Mouse (Mus musculus): ENCODE results near the gene Tgm2. TPM values are rescaled to one million over a fixed set of nuclear protein-coding genes. Genes with fewer than 3 reads are reported as not detected.

Tgm2 gene
- polyA plus RNA-seq, 1 experiment from 2014 or later = 4.7 TPM

GRCm38 (mm10) chr2:158076690-158077089, 69.5 kb downstream of the Tgm2 start:
- H3K36me3 ChIP-seq (ENCODE audit: poor library complexity, severe bottlenecking) = peaks cover 62% of the 10 kb centered on the region
- no peaks in the 10 kb centered on the region for H3K4me1 ChIP-seq
- no peak overlapping the region for H3K9ac ChIP-seq
- WGBS = 84% methylated on average over 6 of the region's 6 CpGs
- H3K4me3 ChIP-seq = no peak overlapping the region
- no peaks in the 10 kb centered on the region for H3K9me3 ChIP-seq (replicated peaks)
- no peak for ATAC-seq
- no peak overlapping the region for H3K4me2 ChIP-seq
- H3K27me3 ChIP-seq = no peaks in the 10 kb centered on the region
- no peak overlapping the region for H3K27ac ChIP-seq

- no peak for ATAC-seq
- Histone ChIP-seq H3K27me3 (no peaks in the 10 kb centered on the region), H3K9me3 (replicated peaks) (no peaks in the 10 kb centered on the region), H3K27ac (no peak overlapping the region), H3K4me2 (no peak overlapping the region), H3K4me3 (no peak overlapping the region), H3K36me3 (ENCODE audit: poor library complexity, severe bottlenecking) (peaks cover 79% of the 10 kb centered on the region), H3K9ac (no peak overlapping the region), H3K4me1 (no peaks in the 10 kb centered on the region)
- WGBS = 84% methylated on average over 5 of the region's 5 CpGs
These were observed 71.4 kb downstream of the Tgm2 start for GRCm38 (mm10) chr2:158074835-158075234.

DNA sequence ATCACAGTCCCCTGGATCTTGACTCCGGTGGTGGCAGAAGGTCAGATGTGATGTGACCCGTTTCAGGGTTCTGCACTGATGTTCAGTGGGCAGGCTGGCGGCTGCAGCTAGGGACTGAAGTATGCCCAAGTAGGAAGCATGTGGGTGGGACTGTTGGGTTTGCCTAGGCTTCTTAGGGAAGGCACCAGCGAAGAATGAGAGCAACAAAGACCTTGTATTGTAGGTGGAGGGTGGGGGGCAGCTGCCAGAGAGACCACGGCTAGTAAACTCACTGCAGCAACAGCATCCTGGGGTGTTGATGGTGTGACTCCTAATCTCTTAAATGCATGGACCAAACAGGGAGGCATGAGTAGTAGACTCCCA, 74.6 kb downstream of the Tgm2 start:
- ATAC-seq = no peak

DNA sequence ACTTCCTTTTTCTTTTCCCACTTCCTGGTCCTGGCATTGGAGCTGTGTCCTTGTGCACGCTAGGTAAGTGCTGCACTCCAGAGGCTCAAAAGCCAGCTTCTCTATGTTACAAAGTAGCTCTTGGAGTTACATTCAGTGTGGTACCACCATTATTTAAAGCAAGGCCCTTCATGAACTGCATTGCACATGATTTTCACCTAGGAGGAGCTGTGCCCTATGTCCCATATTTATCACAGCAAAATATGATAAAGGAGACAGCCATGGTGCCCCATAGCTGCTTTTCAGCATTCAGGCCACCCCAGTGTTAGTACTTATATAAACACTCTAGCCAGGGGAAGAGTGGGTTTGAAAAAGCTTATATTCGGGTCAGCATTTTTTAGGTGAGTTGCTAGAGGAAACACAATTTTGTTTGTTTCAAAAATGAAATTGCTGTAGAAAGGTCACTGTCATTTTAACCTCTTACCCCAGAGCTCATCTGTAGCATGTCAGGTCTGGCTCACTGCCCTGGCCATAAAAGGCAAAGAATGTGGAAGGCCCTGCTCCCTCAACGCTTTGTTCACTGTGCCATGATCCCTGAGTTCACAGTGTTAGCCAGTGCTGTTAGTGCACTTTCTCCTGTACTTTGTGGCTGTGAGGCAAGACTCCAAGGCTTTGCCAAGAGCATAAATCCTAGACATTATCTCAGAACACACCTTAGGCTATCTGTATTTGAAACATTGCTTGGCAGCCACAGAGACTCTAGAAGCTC, 75.2 kb downstream of the Tgm2 start:
- Histone ChIP-seq H3K9me3 (replicated peaks) (no peaks in the 10 kb centered on the region), H3K4me3 (no peak overlapping the region), H3K4me2 (no peak overlapping the region), H3K36me3 (ENCODE audit: poor library complexity, severe bottlenecking) (peaks cover 71% of the 10 kb centered on the region), H3K27ac (no peak overlapping the region), H3K27me3 (no peaks in the 10 kb centered on the region), H3K4me1 (peaks cover 6% of the 10 kb centered on the region), H3K9ac (no peak overlapping the region)
- WGBS = 94% methylated on average over 3 of the region's 3 CpGs
- no peak for ATAC-seq

More for the DNA sequence above, 74.6 kb downstream of the Tgm2 start:
- Histone ChIP-seq H3K27me3 (no peaks in the 10 kb centered on the region), H3K36me3 (ENCODE audit: poor library complexity, severe bottlenecking) (peaks cover 76% of the 10 kb centered on the region), H3K4me1 (peaks cover under 1% of the 10 kb centered on the region), H3K9ac (no peak overlapping the region), H3K4me3 (no peak overlapping the region), H3K9me3 (replicated peaks) (no peaks in the 10 kb centered on the region), H3K27ac (no peak overlapping the region), H3K4me2 (no peak overlapping the region)
- WGBS = 90% methylated on average over 5 of the region's 5 CpGs

GRCm38 (mm10) chr2:158068444-158068971, 77.7 kb downstream of the Tgm2 start:
- no peaks in the 10 kb centered on the region for H3K9me3 ChIP-seq (replicated peaks)
- H3K27me3 ChIP-seq = no peaks in the 10 kb centered on the region
- H3K36me3 ChIP-seq (ENCODE audit: poor library complexity, severe bottlenecking) = peaks cover 59% of the 10 kb centered on the region
- H3K9ac ChIP-seq = no peak overlapping the region
- no peak overlapping the region for H3K27ac ChIP-seq
- H3K4me1 ChIP-seq = peaks cover 6% of the 10 kb centered on the region
- no peak overlapping the region for H3K4me2 ChIP-seq
- no peak overlapping the region for H3K4me3 ChIP-seq
- ATAC-seq = no peak

GRCm38 (mm10) chr2:158067260-158067824, 78.9 kb downstream of the Tgm2 start:
- Histone ChIP-seq H3K27ac (no peak overlapping the region), H3K9me3 (replicated peaks) (no peaks in the 10 kb centered on the region), H3K4me2 (no peak overlapping the region), H3K27me3 (no peaks in the 10 kb centered on the region), H3K36me3 (ENCODE audit: poor library complexity, severe bottlenecking) (peaks cover 49% of the 10 kb centered on the region), H3K4me3 (no peak overlapping the region), H3K4me1 (peaks cover 6% of the 10 kb centered on the region), H3K9ac (no peak overlapping the region)
- no peak for ATAC-seq
- WGBS = 95% methylated on average over 5 of the region's 5 CpGs

GRCm38 (mm10) chr2:158066456-158066855, 79.8 kb downstream of the Tgm2 start:
- Histone ChIP-seq H3K27me3 (no peaks in the 10 kb centered on the region), H3K4me3 (no peak overlapping the region), H3K9ac (no peak overlapping the region), H3K27ac (no peak overlapping the region; the same call in 1 of the 2 replicates), H3K4me2 (no peak overlapping the region), H3K36me3 (ENCODE audit: poor library complexity, severe bottlenecking) (peaks cover 45% of the 10 kb centered on the region), H3K4me1 (peaks cover 6% of the 10 kb centered on the region), H3K9me3 (replicated peaks) (no peaks in the 10 kb centered on the region)
- no peak for ATAC-seq

Other genes with a start within 250 kb of the Tgm2 start
- 1.9 and 2.7 TPM in 2 replicates for gene Vstm2l, start 231.8 kb downstream of the Tgm2 start, polyA plus RNA-seq (2015; fragmentation: Nextera tagmentation; extraction: Ambion mirVana)
- 21.0 and 25.9 TPM in 2 replicates for gene Tti1, start 118.0 kb downstream of the Tgm2 start, polyA plus RNA-seq (2015; fragmentation: Nextera tagmentation; extraction: Ambion mirVana)
- 51.3 and 54.2 TPM in 2 replicates for gene Rprd1b, start 117.9 kb downstream of the Tgm2 start, polyA plus RNA-seq (2015; fragmentation: Nextera tagmentation; extraction: Ambion mirVana)
- gene D630003M21Rik, start 82.8 kb upstream of the Tgm2 start, polyA plus RNA-seq (2015; fragmentation: Nextera tagmentation; extraction: Ambion mirVana) = 2.3 and 2.7 TPM in 2 replicates
- not detected in 2 replicates for gene Bpi, start 111.7 kb upstream of the Tgm2 start, polyA plus RNA-seq (2015; fragmentation: Nextera tagmentation; extraction: Ambion mirVana)
- 0.53 and 0.92 TPM in 2 replicates for gene Lbp, start 160.1 kb upstream of the Tgm2 start, polyA plus RNA-seq (2015; fragmentation: Nextera tagmentation; extraction: Ambion mirVana)
- 56.7 and 73.0 TPM in 2 replicates for gene Snhg11, start 229.2 kb upstream of the Tgm2 start, polyA plus RNA-seq (2015; fragmentation: Nextera tagmentation; extraction: Ambion mirVana)